Mouse (Mus musculus) thymus, postnatal 14 days (tissue): ENCODE results near the gene Fzr1.

Source experiments
- DNase-seq: peaks from one replicate; pipeline ENCODE4 v3.0.0; 2021

The Fzr1 gene

GRCm38 (mm10) chr10:81401205-81401520 is 22.8 kb upstream of the Fzr1 start:
- DNase-seq: no peak

GRCm38 (mm10) chr10:81400371-81401204 is 22.3 kb upstream of the Fzr1 start:
- DNase-seq: no peak

DNA sequence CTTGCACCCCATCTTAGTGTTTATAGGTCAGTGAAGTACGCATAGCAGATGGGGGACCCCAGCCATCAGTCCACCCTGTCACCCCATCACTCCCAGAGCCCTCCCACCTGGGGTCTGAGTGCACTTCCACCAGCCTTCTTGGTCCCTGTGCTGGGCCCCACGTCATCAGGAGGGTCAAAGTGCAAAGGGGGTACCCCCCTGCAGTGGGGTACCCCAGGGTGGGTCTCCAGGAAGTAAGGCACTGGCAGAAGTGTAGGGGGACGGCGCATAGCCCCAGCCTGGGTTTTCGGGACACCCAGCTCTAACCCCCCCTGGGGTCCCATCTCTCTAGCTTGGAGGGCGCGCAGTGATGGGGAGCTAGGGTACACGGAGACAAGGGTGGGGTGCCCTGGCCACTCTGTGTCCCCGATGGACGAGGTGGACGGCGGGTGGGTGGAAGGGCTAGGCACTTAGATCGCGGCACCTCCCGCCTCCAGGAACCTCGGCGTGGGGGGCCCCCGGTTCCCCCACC is 21.5 kb upstream of the Fzr1 start:
- no peak for DNase-seq

- no peak for DNase-seq
These were observed 21.0 kb upstream of the Fzr1 start for GRCm38 (mm10) chr10:81399296-81399695.

GRCm38 (mm10) chr10:81396749-81397148 is 18.4 kb upstream of the Fzr1 start:
- peak; percentile 59 for DNase-seq

DNA sequence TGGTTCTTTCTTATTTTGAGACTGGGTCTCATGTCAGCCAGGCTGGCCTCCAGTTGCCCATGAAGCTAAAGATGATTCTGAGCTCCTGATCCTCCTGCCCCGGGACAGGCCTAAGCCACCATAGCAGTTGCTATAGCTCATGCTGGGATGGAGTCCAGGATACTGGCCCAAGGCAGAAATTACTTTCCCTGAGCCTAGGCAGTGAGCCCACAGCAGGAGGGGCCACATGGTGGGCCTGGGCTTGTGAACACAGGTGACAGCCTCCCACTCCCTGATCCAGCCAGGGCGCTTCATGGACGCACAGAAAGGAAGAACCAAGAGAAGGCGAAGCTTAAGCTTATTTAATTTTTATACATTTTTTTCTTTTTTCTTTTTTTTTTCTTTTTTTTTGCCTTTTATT is 17.5 kb upstream of the Fzr1 start:
- no peak for DNase-seq

- DNase-seq: peak; percentile 74
These were observed 16.8 kb upstream of the Fzr1 start for GRCm38 (mm10) chr10:81395127-81395526.

- peak; percentile 79 for DNase-seq
These were observed 15.2 kb upstream of the Fzr1 start for GRCm38 (mm10) chr10:81393456-81394063.

- peak; percentile 33 for DNase-seq
These were observed 14.5 kb upstream of the Fzr1 start, which contains the start of gene Smim24 for GRCm38 (mm10) chr10:81392781-81393185. TSS of gene Smim24 (plus strand) at chr10:81393051.

GRCm38 (mm10) chr10:81392270-81392669 is 14.0 kb upstream of the Fzr1 start:
- DNase-seq: no peak

- DNase-seq: no peak
These were observed 12.3 kb upstream of the Fzr1 start for GRCm38 (mm10) chr10:81390678-81390965.

- DNase-seq: peak; percentile 76
These were observed 11.7 kb upstream of the Fzr1 start for GRCm38 (mm10) chr10:81389801-81390677.

- DNase-seq: no peak
These were observed 11.1 kb upstream of the Fzr1 start for GRCm38 (mm10) chr10:81389373-81389772.

GRCm38 (mm10) chr10:81388505-81389055 is 10.3 kb upstream of the Fzr1 start, which contains the start of gene Gm48552:
TSS of gene Gm48552 (plus strand) at chr10:81389005.
- DNase-seq: no peak

DNA sequence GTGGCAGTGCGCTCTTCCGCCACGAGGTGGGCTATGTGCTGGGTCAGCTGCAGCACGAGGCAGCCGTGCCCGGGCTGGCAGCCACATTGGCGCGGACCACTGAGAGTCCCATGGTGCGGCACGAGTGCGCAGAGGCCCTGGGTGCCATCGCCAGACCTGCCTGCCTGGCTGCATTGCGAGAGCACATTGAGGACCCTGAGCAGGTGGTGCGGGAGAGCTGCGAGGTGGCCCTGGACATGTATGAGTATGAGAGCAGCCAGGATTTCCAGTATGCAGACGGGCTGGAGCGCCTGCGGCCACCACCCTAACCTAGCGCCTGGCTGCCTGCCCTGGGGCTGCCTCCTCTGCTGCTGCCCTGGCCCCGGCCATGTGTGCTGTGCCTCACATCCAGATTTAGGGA is 9.4 kb upstream of the Fzr1 start:
- DNase-seq: no peak

DNA sequence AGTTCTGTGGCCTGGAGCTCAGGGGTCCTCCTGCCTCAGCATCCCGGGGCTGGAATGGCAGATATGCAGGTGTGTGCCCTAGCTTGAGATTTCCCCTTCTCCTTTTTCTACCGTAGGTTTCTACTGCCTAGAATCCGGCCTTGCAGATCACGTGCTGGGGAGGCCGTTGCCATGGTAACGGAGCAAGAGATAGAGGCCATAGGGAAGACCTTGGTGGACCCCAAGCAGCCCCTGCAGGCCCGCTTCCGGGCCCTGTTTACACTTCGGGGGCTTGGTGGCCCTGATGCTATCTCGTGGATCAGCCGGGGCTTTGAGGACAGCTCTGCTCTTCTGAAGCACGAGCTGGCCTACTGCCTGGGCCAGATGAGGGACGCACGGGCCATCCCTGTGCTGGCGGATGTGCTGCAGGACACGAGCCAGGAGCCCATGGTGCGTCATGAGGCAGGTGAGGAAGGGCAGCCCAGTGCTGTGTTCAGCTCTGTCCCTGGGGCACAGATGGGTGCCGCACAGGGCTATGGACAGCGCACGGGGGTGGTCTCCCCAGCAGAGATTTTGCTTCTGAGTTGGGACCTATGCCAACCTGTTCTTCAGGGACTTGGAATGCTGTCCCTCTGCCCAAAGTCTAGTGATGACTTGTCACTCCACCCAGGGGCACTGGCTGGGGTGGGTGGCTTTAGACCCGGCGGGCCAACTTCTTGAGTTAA is 7.4 kb upstream of the Fzr1 start:
- DNase-seq: no peak

DNA sequence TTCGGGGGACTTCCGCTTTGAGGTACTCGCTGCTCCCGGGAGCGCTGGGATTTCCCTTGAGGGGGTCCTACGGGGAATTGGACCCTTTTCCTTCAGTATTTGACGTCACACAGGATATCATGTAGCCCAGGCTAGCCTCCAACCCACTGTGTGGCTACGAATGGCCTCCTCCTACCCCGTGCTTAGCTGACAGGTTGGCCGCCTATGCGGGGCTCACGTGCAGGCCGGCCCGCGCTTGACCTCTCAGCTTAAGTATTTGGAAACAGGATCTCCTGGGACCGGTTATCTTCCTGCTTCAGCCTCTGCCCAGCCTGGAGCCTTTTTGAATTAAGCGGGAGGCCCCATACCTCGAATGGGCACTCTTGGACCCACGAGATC is 6.3 kb upstream of the Fzr1 start:
- DNase-seq: no peak

GRCm38 (mm10) chr10:81383802-81384604 is 5.7 kb upstream of the Fzr1 start, which contains the start of the genes Dohh and Gm48551:
TSS of gene Dohh (plus strand) at chr10:81384428.
TSS of gene Gm48551 (plus strand) at chr10:81384466.
- DNase-seq: peak; percentile 97

- DNase-seq: no peak
These were observed 3.7 kb upstream of the Fzr1 start for GRCm38 (mm10) chr10:81382039-81382438.

DNA sequence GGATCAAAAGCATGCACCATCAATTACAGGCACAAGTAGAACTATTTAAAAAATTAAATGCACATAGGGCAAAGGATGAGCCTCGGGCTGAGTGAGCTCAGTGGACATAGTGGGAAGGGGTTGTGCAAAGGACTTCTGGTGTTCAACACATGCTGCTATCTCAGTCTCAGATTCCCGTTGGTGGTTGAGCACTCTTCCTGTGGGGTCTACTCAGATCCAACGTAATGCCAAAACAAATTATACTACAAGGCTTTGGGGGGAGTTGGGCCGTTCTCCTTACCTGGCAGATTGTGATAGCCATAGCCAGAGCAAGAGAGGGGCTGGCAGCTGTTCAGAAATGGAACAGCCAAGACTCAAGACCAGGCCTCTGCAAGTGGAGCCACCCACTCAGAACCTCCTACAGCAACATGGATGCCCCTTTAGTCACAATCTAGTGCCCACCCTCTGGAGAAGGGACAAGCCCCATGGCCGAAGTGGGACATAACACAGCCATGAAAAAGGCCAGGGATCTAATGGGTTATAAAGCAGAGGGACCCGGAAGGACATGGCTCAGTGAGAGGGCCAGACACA is 1.6 kb upstream of the Fzr1 start:
- no peak for DNase-seq

DNA sequence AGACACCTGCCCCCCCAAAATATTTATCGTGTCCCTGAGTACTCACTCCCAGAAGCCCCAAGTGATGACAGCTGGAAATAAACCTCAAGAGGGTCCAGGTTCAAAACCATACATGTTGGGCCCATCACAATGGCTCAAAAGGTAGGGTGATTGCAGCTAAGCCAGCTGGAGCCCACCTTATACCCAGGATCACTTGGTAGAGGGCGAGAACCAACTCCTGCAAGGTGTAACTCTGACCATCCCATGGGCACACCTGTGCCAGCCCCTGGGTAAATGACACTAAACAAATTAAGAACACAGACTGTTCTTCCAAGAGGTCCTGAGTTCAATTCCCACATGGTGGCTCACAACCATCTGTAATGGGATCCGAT is 852 bp upstream of the Fzr1 start:
- DNase-seq: no peak
